Mouse (Mus musculus) thymus, adult 18-20 months (tissue): ENCODE results near the gene Spred1.

Experiments
- DNase-seq, 2 experiments: peaks; one replicate each; pipeline ENCODE4 v3.0.0; 2022; ENCODE audit warnings: mixed read lengths in 2 of 2

Gene Spred1

DNA sequence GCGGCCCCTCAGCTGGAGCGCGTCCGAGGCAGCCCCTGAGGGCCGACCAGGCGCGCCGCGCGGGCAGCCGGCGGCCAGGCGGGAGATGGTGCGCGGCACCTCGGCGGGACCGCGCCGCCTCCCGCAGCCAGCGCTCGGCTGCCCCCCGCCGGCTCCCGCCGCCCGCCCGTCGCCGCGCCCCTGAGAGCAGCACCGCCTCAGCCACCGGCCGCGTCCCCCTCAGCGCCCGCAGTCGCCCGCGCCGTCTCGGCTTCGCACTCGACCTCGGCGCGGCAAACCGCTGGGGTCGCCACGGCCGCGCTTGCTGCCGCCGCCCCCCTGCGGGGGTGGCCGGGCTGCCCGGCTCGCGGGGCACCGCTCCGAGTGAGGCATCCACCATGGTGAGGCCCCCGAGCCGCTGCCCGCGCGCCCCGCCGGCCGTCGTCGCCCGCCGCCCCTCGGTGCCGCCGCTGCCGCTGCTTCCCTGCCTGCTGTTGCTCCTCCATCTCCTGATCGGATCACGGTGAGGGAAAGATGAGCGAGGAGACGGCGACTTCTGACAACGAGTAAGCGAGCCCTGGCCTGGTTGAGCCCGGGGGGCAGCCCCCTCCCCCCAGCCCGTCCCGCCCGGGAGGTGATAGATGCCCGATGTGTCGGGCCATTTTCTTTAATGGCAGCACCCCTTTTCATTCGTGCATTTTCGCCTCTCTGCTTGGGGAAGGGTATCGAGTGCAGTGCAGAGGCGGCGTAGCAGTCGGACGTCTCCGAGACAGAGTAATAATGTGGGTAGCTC is at the start of gene Spred1:
Spred1 (plus strand) TSS at position 163 of the 772 bp plus-strand sequence.
- DNase-seq, result peak; percentile 25

- DNase-seq, result no peak
Observed at GRCm38 (mm10) chr2:117071596-117071995, 49.6 kb upstream of the Spred1 start.

- no peak for DNase-seq
Observed at GRCm38 (mm10) chr2:117078711-117079110, 42.5 kb upstream of the Spred1 start.

DNA sequence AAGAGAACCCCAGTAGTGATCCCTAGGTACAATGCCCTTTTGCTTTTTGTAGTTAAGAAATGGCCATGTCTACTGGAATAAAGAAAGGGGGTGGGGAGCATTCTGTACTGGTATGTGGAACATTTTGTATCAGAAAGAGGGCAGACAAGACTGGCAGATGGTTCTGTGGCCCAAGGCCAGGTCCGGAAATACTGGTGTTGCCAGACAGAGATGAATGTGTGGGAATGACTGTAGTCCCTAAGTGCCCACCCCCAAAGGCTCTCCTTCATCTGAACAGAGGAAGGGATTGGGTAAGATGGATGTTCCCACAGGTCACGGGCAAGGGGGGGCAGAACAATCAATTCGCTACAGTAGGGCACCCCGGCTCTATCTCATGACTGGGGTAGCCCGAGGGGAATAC is 41.6 kb upstream of the Spred1 start:
- no peak for DNase-seq

- DNase-seq, result no peak
Observed at GRCm38 (mm10) chr2:117086002-117086765, 35.0 kb upstream of the Spred1 start.

GRCm38 (mm10) chr2:117086766-117087457 is 34.3 kb upstream of the Spred1 start:
- no peak for DNase-seq

GRCm38 (mm10) chr2:117087458-117087820 is 33.7 kb upstream of the Spred1 start:
- DNase-seq, result no peak

GRCm38 (mm10) chr2:117089482-117089881 is 31.7 kb upstream of the Spred1 start:
- DNase-seq, result no peak

GRCm38 (mm10) chr2:117090061-117090460 is 31.1 kb upstream of the Spred1 start:
- no peak for DNase-seq

GRCm38 (mm10) chr2:117092946-117093401 is 28.2 kb upstream of the Spred1 start:
- DNase-seq, result no peak

GRCm38 (mm10) chr2:117095491-117095890 is 25.7 kb upstream of the Spred1 start:
- DNase-seq, result no peak

- DNase-seq, result no peak
Observed at GRCm38 (mm10) chr2:117097305-117097704, 23.9 kb upstream of the Spred1 start.

DNA sequence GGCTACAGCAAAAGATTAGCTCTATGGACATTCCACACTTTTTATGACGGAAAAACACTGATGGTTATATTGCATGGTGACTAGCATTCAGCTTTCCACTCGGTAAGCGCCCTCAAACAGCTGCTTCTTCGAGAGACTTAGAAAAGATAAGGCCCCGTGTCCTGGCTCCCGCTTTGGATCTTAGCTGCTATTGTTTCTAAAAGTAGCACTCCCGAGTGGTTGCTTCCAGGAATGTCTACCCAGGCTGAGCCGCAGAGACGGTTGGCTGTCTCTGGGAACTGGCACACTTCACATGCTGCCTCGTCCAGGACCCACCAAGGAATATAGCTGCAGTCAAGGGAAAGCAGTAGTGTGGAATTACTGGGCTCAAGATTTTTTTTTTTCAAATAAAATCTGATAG is 21.9 kb upstream of the Spred1 start:
- DNase-seq, result no peak

DNA sequence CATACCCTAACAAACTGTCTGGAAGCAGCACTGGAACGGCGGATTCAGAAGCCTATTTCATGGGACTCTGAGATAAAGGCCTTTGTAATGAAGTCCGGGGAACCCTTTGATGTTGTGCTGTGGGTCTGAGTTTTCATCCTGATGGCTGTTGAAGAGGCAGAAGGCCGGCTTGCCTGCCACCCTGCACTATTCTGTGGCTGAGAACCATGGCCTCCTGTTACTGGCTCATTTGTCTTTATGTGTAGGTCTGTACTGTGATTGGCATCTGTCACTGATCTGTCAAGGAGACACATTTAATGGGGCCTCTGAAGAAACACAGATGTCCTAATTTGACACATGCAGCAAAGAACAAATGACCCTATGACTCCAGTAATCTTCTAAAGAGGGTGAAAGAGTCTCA is 17.7 kb upstream of the Spred1 start:
- no peak for DNase-seq

GRCm38 (mm10) chr2:117105407-117105806 is 15.8 kb upstream of the Spred1 start:
- no peak for DNase-seq

GRCm38 (mm10) chr2:117108059-117108458 is 13.1 kb upstream of the Spred1 start:
- no peak for DNase-seq

DNA sequence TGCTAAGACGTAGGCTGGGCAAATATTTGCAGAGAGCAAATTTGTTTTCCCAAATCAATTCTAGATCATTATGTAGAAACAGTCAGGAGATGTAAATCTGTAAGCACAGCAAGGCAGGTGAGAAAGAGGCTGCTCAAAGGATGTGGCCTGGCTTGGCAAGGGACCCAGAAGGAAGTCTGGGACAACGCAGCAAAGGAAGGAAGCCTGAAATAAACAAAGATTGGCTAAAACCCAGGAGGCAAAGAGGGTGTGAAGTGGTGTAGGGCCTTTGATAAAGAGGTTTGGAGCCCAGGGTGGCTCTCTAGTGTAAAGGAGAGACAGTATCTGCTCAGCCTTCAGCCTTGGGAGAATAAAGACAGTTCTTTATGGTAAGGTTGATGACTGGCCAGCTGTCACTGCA is 11.9 kb upstream of the Spred1 start:
- no peak for DNase-seq

DNA sequence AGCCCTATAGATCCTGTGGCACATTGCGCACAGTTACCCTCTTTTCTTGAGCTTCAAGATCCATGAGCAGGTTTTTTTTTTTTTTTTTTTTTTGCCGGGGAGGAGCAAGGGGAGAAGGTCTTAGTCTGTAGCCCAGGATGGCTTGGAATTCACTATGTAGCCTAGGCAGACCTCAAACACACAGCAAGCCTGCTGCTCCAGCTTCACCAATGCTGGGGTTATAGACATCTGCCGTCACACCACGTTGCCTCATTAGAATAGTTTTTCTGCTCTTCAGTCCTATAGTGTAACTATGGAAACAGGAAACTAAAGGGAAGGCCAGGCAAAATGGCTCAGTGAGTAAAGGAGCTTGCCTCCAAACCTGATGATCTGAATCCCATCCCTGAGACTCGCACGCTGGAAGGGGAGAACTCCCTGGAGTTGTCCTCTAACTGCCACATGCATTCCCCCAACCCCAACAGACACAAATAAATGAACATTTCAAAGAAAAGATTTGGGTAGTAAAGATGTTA is 10.8 kb upstream of the Spred1 start:
- DNase-seq, result no peak

- DNase-seq, result no peak
Observed at GRCm38 (mm10) chr2:117113262-117113661, 7.9 kb upstream of the Spred1 start.

DNA sequence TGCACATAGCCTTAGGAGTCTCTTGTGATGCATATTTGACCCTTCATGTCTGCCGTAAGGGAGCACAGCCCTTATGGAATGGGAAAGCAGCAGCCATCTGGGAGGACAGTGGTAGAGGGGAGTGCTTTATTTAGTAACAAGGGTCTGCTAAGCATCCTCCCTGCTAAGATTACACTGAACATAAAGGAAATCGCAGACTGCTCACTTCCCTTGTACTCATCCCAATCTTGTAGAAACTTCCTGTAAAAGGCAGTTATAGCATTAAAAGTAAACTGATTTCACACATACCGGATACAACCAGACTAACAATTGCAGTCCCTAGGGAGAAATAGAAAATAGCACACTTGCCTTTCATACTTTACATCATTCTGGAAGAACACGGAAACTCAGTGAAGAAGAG is 7.4 kb upstream of the Spred1 start:
- no peak for DNase-seq

GRCm38 (mm10) chr2:117118516-117118915 is 2.7 kb upstream of the Spred1 start:
- DNase-seq, result no peak

GRCm38 (mm10) chr2:117119291-117120245 is 1.6 kb upstream of the Spred1 start:
- DNase-seq, result peak; percentile 40 to 52
